Comparison of ENCODE assay signal across 9 mouse cellular contexts in genomic region chr6:29468851-29469250, GRCm38 (mm10). TPM values are rescaled to one million over a fixed set of nuclear protein-coding genes. Genes with fewer than 3 reads are reported as not detected.
DNase-seq lines count a peak whose midpoint lies in the region; ATAC-seq and TF ChIP-seq lines count a peak whose summit lies in the region.
"Had no signal": no experiment of that assay in that cellular context is flagged by ENCODE, and none has a peak within 500 bp of the region (broad histone marks: within the 10 kb centered on the region; RNA-seq: fewer than 3 reads in every experiment).

No protein-coding gene starts in this region.

- H3K36me3 ChIP-seq in ES-E14 (ENCODE audit: control insufficient read depth, insufficient read depth, low read length, poor library complexity, severe bottlenecking): peaks cover 10% of the 10 kb centered on the region
- H3K36me3 ChIP-seq in intestine, embryonic 15.5 days: peaks cover 10% of the 10 kb centered on the region
- peaks cover 20% of the 10 kb centered on the region for H3K36me3 ChIP-seq in liver, embryonic 15.5 days (replicated peaks)

- H3K9me3 ChIP-seq in ES-E14 (ENCODE audit: control insufficient read depth, insufficient read depth, low read depth, low read length): no peaks in the 10 kb centered on the region
- H3K9me3 ChIP-seq in intestine, embryonic 15.5 days: no peaks in the 10 kb centered on the region
- H3K9me3 ChIP-seq in liver, embryonic 15.5 days (replicated peaks): no peaks in the 10 kb centered on the region

- no peaks in the 10 kb centered on the region for H3K27me3 ChIP-seq in intestine, embryonic 15.5 days (replicated peaks)
- no peaks in the 10 kb centered on the region for H3K27me3 ChIP-seq in liver, embryonic 15.5 days

- H3K4me1 ChIP-seq in ES-E14 (ENCODE audit: control insufficient read depth in 2 of 2, insufficient read depth in 2 of 2, low read length in 2 of 2, poor library complexity in 1 of 2): peaks cover 0 to 3% of the 10 kb centered on the region in 2 experiments; a peak in 1 of 4 replicates
- no peaks in the 10 kb centered on the region for H3K4me1 ChIP-seq in cortical plate, adult 2 months (ENCODE audit: control insufficient read depth, insufficient read depth, low read length)
- H3K4me1 ChIP-seq in intestine, embryonic 15.5 days (replicated peaks): 0 out of 2 replicates have a peak, but pooled peaks cover 2% of the 10 kb centered on the region
- H3K4me1 ChIP-seq in liver, embryonic 15.5 days (replicated peaks): peaks cover 25% of the 10 kb centered on the region

- peak overlapping the region; percentile 91; the same call in 1 of the 2 replicates for H3K9ac ChIP-seq in ES-E14 (ENCODE audit: insufficient read depth, low read depth, low read length, poor library complexity, severe bottlenecking)
- H3K9ac ChIP-seq in intestine, embryonic 15.5 days: 0 out of 2 replicates have a peak overlapping the region, but pooled peaks have one; percentile 62
- peak overlapping the region; percentile 69; the same call in 1 of the 2 replicates for H3K9ac ChIP-seq in liver, embryonic 15.5 days

- no peak for TF ChIP-seq POLR2A in cortical plate, adult 2 months (IDR thresholded peaks at IDR 0.05; ENCODE audit: extremely low read depth, insufficient read depth, low read length)

- no peak for ATAC-seq in intestine, embryonic 15.5 days
- no peak for ATAC-seq in liver, embryonic 15.5 days (ENCODE audit: insufficient read depth)

- DNase-seq in ES-E14 (ENCODE audit: low read depth, low spot score): no peak
- no peak for DNase-seq in cerebellum, postnatal 10 days
- no peak for DNase-seq in embryo, embryonic 9.5 days (ENCODE audit: extremely low spot score)
- DNase-seq in right cerebral cortex, postnatal 4 days: no peak
- DNase-seq: adrenal gland, adult 8-10 months had no signal

- TF ChIP-seq CTCF in cortical plate, adult 2 months (IDR thresholded peaks at IDR 0.05; ENCODE audit: extremely low read depth, insufficient read depth, low read length): no peak

- H3K27ac ChIP-seq in ES-E14 (ENCODE audit: insufficient read depth, low read depth, low read length, poor library complexity, severe bottlenecking): no peak overlapping the region
- H3K27ac ChIP-seq in cortical plate, adult 2 months (ENCODE audit: insufficient read depth, low read length): no peak overlapping the region
- no peak overlapping the region for H3K27ac ChIP-seq in intestine, embryonic 15.5 days
- H3K27ac ChIP-seq in liver, embryonic 15.5 days (replicated peaks): 0 out of 2 replicates have a peak overlapping the region, but pooled peaks have one; percentile 64

- in situ Hi-C loops in ES-E14 (cut with MboI; ENCODE audit: low sequenced_read_pairs in 2 of 2, unreplicated experiment in 2 of 2): no loop called here

- peak overlapping the region; percentile 67 for H3K4me2 ChIP-seq in intestine, embryonic 15.5 days (replicated peaks)
- peak overlapping the region; percentile 79 for H3K4me2 ChIP-seq in liver, embryonic 15.5 days

- peak overlapping the region in 1 of 2 experiments; percentile 79; a peak in 3 of 4 replicates for H3K4me3 ChIP-seq in ES-E14 (ENCODE audit: insufficient read depth in 1 of 2, low read depth in 1 of 2, low read length in 2 of 2, poor library complexity in 1 of 2, severe bottlenecking in 1 of 2)
- H3K4me3 ChIP-seq in cortical plate, adult 2 months (ENCODE audit: insufficient read depth, low read length): peak overlapping the region; percentile 92; the same call in 1 of the 2 replicates
- H3K4me3 ChIP-seq in intestine, embryonic 15.5 days (replicated peaks): peak overlapping the region; percentile 63
- peak overlapping the region; percentile 73 for H3K4me3 ChIP-seq in liver, embryonic 15.5 days (replicated peaks)

- WGBS in intestine, embryonic 15.5 days: 73% methylated on average over 3 of the region's 3 CpGs
- WGBS in liver, embryonic 15.5 days (ENCODE audit: insufficient replicate concordance): 67% methylated on average over 3 of the region's 3 CpGs

TF ChIP-seq in ES-E14, 5 proteins besides CTCF, POLR2A, EP300 and RAD21:
- no peak for TF ChIP-seq CHD2 (IDR thresholded peaks at IDR 0.05; ENCODE audit: low read depth, low read length)

RNA-seq across cellular contexts. Expression of gene Atp6v1f, which starts 1.3 kb away (rescaled TPM):
- total RNA-seq in ES-E14 (2012; rRNA removed): 173 and 182 TPM in 2 replicates
- polyA plus RNA-seq in cortical plate, adult 2 months (2012; rRNA removed): 403 and 411 TPM in 2 replicates
- polyA plus RNA-seq in intestine, embryonic 15.5 days (2015; fragmentation: Nextera tagmentation; extraction: Ambion mirVana): 294 and 331 TPM in 2 replicates
- polyA plus RNA-seq in liver, embryonic 15.5 days (2015; fragmentation: Nextera tagmentation; extraction: Ambion mirVana): 125 and 127 TPM in 2 replicates

RNA-seq across cellular contexts. Expression of gene Atp6v1fnb, which starts 2.4 kb away (rescaled TPM):
- 1.0 and 1.4 TPM in 2 replicates for total RNA-seq in ES-E14 (2012; rRNA removed)
- polyA plus RNA-seq in cortical plate, adult 2 months (2012; rRNA removed): 0.17 TPM in 1 of 2 replicates, not detected in the other
- polyA plus RNA-seq in intestine, embryonic 15.5 days (2015; fragmentation: Nextera tagmentation; extraction: Ambion mirVana): 0.24 TPM in 1 of 2 replicates, not detected in the other
- not detected in 2 replicates for polyA plus RNA-seq in liver, embryonic 15.5 days (2015; fragmentation: Nextera tagmentation; extraction: Ambion mirVana)

RNA-seq across cellular contexts. Expression of gene Flnc, which starts 35.8 kb away (rescaled TPM):
- total RNA-seq in ES-E14 (2012; rRNA removed): 64.9 and 86.4 TPM in 2 replicates
- 0.54 and 0.55 TPM in 2 replicates for polyA plus RNA-seq in cortical plate, adult 2 months (2012; rRNA removed)
- polyA plus RNA-seq in intestine, embryonic 15.5 days (2015; fragmentation: Nextera tagmentation; extraction: Ambion mirVana): 9.7 and 10.1 TPM in 2 replicates
- polyA plus RNA-seq in liver, embryonic 15.5 days (2015; fragmentation: Nextera tagmentation; extraction: Ambion mirVana): 0.91 and 1.1 TPM in 2 replicates
- total RNA-seq: hematopoietic stem cell, adult 5-6 weeks had no signal

RNA-seq across cellular contexts. Expression of gene Kcp, which starts 38.9 kb away (rescaled TPM):
- 3.3 and 6.0 TPM in 2 replicates for total RNA-seq in ES-E14 (2012; rRNA removed)
- polyA plus RNA-seq in cortical plate, adult 2 months (2012; rRNA removed): 4.1 and 4.6 TPM in 2 replicates
- polyA plus RNA-seq in intestine, embryonic 15.5 days (2015; fragmentation: Nextera tagmentation; extraction: Ambion mirVana): 13.7 and 15.5 TPM in 2 replicates
- polyA plus RNA-seq in liver, embryonic 15.5 days (2015; fragmentation: Nextera tagmentation; extraction: Ambion mirVana): 1.6 and 2.9 TPM in 2 replicates
- total RNA-seq: hematopoietic stem cell, adult 5-6 weeks had no signal

RNA-seq across cellular contexts. Expression of gene Irf5, which starts 57.6 kb away (rescaled TPM):
- total RNA-seq in ES-E14 (2012; rRNA removed): 0.90 and 3.7 TPM in 2 replicates
- 5.2 and 6.1 TPM in 2 replicates for polyA plus RNA-seq in cortical plate, adult 2 months (2012; rRNA removed)
- 6.7 and 7.1 TPM in 2 replicates for polyA plus RNA-seq in intestine, embryonic 15.5 days (2015; fragmentation: Nextera tagmentation; extraction: Ambion mirVana)
- polyA plus RNA-seq in liver, embryonic 15.5 days (2015; fragmentation: Nextera tagmentation; extraction: Ambion mirVana): 10.7 and 11.5 TPM in 2 replicates
